Mouse (Mus musculus): ENCODE results near the gene Fscn3.

The Fscn3 gene

DNA sequence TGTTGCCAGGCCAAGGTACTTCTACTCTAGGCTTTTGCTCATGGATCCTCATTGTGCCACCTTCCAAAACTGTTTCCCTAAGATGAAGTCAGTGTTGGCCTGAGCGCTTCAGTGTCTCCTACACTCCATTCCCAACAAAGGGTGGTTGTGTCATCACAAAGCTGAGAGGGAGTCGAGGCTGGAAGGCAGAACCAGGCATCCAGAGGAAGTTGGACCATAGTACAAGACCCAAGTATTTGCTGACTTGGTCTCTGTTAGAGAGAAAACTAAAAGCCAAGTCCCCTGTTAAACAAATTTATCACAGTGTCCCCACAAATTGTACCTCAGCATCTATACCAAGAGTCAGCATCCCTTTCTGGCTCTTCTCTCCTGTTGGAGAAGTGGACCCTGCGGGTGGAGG is 701 bp downstream of the Fscn3 start, which contains the start of gene Gcc1:
Gene Gcc1 (minus strand): TSS at position 101 of the 400 bp plus-strand sequence.
- DNase-seq: no peak

DNA sequence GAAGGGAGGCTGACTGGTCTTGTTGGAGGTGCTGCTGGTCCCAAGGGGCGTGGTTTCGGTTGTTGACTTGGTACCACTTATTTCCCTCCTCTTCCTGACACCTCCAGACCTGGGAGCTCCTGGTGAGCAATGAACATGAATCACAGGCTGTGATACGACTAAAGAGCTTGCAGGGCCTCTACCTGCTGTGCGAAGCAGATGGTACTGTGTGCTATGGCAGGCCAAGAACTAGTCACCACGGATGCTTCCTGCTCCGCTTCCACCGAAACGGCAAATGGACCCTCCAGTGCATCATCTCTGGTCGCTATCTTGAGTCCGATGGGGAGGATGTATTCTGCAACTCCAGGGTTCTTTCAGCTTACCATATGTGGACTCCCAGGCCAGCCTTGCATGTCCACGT is 2.3 kb downstream of the Fscn3 start:
- peak; percentile 58 for DNase-seq

DNA sequence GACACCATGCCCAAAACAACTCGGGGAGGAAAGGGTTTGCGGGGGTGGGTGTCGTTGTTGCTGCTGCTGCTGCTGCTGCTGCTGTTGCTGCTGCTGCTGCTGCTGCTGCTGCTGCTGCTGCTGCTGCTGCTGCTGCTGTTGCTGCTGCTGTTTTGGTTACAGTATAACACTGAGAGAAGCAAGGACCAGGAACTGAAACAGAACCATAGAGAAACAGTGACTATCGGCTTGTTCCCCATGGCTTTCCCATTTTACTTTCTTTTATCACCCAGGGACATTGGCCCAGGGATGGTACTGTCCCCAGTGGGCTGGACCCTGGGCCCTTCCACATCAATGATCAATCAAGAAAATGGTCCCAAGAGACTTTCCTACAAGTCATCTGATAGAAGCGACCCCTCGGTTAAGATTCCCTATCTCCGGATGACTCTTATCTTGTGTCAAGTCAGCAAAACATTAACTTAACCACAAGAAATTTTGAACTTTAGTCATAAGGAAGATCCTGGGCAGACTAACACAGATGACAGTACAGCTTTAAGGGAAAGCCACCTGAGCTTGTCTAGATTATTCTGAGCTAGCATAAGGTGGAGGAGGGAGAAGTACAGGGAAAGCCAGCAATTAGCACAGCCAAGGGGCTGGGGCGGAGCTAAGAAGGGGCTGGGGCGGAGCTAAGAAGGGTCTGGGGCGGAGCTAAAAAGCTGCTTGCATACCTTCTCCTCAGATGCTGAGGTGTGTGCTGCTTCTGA is 3.4 kb downstream of the Fscn3 start:
- DNase-seq: peak; percentile 18

DNA sequence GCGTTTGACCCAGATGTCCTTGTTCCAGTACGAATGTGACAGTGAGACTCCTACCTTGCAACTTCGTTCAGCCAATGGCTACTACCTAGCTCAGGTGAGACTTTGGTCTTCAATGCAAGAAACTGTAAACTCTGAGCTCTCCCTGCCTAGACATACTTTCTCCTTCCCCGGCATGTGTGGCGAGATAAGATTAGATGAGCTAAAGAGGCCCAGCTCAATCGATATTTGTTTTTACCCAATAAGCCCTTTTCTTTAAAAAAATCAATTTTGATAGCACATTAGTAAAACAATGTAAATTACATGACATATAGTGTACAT is 3.9 kb downstream of the Fscn3 start:
- DNase-seq: no peak

DNA sequence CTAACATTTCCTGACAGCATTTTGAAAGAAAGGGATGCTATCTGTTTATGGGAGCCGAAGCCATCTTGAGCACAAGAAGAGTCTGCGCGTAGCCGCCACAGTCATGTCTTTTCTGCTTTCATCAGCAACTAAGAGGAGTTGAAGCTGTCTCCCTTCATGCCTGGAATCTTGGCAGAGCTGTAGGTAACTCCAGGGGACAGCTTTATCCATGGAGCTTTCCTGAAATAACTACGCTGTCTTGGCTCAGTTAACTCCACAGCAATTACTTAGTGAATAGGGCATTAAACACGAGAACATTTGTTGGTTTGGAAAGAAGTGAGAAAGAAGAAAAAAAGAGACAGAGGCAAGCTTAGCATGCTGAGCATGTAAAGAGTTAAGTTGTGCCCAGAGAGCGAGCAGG is 20.3 kb downstream of the Fscn3 start:
- no peak for DNase-seq

DNA sequence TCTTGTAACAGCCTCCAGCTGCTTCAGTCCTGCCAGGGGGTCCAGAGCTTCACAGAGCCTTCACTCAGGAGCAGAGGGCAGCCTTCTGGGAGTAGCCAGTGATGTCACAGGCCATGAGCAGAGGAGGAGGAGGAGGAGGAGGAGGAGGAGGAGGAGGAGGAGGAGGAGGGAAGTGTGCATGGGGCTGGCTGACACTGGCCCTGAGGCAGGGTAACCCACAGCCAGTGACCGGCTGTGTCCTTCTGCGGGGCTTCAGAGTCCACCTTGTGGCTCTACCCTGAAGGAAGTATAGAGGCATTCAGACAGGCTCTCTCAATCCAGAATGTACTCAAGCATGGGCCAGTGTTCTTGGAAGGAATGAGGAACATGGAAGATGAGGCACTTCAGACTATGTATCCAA is 21.7 kb downstream of the Fscn3 start, which contains the start of gene Pax4:
Gene Pax4 (minus strand): TSS at position 101 of the 400 bp plus-strand sequence.
- no peak for DNase-seq

DNA sequence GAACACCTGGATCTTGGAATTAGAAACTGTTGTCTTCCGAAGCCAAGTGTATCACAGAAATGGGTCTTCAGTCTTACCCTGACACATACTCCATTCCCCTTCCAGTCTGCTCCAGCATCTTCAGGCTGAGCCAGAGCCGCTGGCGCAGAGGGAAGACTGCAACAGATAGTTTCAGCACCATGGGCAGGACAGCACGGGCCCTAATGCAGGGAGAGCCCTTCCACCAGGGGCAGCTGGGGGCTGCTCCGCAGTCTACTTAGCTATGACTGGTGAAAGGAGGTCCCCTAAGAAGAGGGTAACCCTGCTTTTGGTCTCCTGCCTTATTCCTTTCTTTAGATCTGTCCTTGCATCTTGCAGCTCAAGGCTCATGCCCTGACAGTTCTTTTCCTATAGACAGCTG is 22.9 kb downstream of the Fscn3 start:
- DNase-seq: no peak

DNA sequence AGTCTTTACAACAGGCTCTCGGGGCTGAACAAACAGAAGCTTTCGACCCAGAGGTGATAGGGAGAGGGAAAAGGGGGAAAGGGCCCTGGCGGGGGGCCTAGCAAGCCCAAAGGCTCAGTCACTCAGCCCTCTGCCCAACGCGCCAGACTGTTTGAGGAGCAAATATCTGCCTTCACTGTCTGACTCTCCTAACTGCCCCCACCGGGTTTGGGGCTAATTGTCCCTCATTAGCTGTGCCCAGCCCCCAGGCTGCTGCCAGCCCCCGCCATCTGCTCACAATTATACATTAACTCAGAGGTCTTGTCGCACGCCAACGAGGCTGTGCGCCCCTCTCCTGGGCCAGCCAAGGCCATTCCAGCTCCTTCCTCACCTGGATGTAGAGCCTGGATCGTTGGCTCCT is 23.4 kb downstream of the Fscn3 start:
- no peak for DNase-seq

DNA sequence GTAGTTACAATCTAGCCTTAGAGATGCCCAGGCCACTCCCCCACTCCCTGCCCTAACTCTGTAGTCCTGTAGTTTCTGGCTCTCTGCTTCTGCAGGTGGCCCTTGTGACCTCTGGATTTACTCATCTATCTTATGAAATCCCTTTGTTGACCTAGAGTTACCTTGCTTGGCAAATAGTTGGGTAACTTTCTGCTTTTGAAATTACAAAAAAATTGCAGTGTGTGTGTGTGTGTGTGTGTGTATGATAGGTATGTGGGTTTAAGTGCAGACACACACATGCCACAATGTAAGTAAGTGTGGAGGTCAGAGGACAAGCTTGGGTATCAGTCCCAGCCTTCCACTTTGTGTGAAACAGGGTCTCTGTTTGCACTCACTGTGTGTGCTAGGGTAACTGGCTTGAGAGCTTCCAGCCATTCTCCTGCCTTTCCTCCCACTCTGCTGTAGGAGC is 31.7 kb downstream of the Fscn3 start:
- no peak for DNase-seq

DNA sequence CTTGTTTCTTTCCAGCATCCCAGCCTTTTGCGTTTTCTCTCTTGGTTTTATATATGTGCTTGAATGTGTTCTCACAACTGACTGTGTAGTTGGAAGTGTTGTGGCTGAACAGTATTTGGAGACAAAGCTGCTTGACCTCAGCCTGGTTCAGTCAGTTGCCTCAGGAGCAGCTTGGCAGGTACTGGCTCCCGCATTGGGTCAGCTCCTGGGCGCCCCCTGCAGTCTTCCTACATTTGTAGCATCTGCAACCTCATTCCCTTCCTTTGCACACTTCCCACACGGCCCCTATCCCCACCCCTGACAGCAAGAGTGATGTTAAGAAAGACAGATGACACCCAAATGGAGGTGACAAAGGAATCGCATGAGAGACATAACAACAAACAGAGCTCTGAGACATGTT is 32.9 kb downstream of the Fscn3 start:
- DNase-seq: peak; percentile 82

DNA sequence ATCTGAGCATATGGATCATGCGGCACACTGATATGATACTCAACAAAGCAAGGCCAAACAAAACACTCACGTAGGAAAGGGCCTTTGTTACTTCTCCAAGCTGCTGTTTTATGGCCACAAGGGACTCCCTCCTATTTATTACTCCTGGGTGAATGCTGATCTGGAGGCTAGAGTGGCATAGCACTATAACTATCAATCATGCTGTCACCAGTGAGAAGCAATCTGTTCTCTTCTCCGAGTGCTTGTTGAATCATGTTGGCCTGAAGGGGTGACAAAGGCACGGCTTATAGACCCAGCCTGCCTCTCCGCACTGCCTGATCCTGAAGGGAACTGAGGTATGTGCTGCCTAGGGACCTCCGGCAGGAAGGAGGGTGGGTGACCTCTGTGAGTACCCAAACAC is 37.0 kb downstream of the Fscn3 start:
- no peak for DNase-seq

DNA sequence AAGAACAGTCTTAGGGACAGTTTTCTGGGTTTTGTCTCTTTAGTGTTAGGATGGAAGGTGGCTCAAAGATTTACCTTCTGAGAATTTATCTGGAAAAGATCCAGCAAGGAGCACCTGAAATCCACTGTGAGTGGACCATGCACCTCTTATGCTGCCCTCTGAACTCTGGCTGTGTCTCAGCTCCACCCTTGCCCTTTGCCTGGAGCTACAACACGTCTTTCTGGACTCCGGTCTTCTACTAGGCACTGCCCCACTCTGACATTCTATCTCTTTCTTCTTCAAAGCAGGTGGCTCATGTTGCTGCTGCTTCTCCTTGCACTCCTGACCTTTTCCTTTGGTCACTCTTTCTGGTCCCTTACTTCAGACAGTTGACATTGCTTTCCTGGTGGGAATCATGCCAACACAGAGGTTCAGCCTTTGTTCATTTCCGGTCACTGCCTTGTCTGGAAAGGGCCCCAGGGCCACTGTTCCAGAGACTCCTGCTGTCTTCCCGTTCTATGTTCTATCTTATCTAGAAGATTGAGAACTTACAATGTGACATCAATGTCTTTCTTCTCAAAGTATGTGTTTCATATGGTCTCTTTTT is 42.5 kb downstream of the Fscn3 start:
- no peak for DNase-seq

DNA sequence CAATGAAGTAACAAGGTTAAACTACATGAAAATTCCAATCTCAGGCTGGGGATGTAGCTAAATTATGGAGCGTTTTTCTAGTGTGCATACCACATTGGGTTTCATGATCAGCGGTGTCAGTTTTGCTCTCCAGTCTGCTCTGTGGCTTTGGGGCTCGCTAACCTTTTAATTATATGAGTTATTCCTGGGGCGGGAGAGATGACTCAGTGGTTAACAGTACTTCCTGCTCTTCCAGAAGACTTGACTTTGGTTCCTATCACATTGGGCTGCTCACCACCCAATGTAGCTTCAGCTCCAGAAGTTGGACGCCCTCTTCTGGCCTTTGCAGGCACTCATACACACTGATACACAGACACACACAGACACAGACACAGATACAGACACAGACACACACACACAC is 43.0 kb downstream of the Fscn3 start:
- no peak for DNase-seq

DNA sequence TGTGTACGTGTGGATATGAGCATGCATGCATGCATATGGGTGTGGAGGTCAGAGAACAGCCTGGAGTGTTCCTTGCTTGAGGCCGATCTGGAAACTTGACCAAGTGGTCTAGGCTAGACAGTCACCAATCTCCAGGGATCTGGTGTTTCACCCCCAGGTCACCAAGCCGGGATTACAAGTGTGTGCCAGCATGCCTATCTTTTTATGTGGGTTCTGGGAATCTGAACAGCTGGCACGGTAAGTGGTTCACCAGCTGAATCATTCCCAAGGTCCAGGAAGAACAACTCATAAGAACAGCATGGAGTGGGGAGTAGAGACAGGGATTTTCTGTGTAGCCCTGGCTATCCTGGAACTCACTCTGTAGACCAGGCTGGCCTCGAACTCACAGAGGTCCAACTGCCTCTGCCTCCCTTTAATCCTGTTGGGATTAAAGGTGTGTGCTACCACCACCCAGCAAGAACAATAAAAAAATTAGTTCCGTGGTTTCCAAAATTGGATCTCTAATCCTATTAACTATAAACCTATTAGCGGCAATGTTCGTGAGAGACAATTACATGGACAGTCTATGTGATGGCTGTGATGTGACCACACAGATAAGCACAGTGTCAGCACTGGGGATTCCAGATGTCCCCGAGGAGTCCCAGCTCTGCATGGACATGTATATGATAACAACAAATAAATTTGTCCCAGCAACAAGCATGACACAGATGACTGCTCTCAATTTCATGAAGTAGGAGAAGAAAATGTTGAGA is 43.9 kb downstream of the Fscn3 start:
- no peak for DNase-seq

DNA sequence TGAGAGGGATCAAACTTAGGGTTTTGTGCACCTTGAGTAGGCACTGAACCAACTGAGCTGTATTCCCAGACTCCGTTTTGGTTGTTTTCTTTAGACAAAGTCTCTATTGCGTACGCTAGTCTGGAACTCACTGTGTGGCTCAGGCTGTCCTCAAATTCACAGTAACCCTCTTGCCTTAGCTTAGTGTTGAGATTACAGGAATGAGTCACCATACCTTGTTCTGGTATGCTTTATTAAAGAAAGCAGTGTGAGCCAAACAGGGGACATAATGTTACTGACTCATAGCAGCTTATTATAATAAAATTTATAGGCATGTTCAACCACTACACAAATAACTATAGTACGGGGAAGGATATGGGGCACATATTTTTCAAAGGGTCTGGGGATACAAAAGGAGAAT is 46.6 kb downstream of the Fscn3 start:
- no peak for DNase-seq

DNA sequence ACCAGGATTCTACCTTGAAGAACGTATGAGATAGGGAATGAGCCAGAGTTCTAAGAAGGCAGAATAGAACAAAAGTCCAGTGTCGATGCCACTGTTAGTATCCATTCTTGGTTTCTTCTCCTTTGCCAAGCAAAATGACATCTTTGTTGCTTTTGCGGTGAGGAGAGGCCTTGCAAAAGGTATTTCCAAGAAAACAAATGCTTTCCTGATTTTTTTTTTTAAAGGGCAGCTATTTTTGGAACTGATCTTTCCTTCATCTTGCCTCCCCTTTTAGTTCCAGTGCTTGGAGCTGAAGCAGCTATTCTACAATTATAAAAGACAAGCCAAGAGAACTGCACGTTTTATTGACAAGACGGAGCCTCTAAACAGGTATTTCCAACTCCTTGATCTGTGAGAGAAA is 47.2 kb downstream of the Fscn3 start, which contains the start of gene Snd1:
Gene Snd1 (plus strand): TSS at position 301 of the 400 bp plus-strand sequence.
- no peak for DNase-seq

DNA sequence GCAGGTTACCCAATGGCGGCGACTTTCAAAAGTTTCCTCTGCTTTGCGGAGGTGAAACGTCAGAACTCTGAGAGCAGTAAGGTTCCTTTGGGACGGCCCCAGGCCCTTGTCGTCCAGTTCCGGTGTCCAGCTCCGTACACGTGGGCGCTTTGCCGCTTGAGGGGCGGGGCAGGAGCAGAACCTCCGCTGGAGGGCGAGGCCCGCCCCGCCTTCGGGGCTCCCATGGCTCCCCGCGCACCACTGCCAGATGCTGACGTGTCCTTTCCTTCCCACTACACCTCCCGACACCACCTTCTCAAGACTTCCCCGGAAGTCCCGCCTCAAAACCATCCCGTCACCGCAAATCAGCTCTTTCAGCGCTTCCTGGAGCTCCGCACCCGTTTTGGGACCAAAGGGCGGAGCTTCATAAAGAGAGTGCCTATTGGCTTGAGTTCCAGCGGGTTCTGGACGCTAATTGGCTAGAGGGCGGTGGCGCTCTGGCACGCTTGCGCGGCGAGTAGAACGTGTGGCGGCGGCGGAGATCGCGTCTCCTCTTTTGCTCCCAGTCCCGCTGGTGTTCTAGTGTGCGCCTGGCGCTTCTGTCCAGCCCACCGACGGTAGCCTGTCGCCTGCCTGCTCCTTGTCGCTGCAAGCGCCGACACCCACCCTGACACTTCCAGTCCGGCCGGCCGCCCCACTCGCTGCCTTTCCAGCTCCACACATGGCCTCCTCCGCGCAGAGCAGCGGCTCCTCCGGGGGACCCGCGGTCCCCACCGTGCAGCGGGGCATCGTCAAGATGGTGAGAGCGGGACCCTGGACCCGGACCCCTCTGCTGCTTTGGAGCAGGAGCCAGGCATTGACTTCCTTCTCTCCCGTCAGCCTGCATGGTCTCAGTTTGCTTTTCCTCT is 52.5 kb downstream of the Fscn3 start:
- DNase-seq: peak; percentile 99

DNA sequence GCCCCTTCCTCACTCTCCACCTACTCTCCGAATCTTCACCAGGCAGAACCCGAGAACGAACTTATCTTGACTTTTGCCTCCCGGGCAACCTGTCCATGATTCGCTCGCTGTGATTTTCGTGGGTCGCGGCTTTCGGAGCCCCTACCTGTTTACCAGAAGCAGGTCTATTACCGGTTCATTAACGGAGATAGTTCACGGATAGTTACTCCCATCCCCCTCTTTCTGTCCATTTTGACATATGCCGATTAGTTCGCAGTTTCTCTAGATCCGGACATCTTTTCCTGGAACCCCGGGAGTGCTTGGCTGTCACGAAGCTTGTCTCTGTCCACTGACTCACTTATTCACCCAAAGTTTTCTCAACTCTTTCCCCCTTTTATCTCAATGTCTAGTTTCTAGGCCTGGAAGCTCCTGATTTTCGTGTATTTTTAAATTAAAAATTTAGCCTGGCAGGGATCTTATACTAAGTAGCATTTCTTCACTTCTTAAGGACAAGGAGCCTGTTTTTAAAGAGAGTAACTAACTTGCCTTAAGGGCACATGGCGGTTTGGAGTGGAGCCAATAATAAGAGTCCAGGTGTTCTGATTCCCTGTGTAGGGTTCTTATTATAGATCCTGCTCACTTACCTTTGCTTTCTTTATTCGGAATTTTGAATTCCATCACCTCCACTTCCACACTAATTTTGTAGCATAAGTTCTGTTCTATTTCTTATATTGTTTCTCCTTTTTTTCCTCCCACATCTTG is 53.3 kb downstream of the Fscn3 start:
- peak; percentile 53 for DNase-seq

DNA sequence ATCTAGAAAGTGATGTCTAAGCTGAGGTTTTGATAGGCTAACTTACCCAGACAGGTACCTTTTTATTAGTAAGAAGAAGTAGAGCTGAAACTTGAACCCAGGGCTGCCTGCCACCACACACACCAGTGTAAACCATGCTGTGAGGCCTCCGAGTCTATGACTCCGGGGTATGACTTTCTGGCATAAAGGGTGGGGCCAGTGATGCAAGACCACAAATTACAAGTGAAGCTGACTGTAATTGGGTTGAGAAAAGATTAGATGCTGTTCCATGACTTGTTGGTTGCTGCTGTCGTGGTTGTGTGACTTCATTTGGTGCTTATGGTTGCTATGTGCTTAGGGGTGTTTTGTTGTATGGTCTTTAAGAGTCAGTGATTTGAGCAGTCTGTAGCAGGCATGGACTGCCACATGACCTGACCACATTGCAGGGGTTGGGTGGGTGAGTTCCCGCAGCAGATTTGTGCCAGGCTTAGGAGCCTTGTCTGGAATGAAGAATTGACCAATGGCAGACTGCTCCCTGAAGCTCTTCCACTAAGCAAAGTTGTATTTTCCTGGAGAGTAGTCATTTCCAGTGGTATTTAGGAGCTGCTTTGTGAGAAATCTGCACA is 55.2 kb downstream of the Fscn3 start:
- no peak for DNase-seq

DNA sequence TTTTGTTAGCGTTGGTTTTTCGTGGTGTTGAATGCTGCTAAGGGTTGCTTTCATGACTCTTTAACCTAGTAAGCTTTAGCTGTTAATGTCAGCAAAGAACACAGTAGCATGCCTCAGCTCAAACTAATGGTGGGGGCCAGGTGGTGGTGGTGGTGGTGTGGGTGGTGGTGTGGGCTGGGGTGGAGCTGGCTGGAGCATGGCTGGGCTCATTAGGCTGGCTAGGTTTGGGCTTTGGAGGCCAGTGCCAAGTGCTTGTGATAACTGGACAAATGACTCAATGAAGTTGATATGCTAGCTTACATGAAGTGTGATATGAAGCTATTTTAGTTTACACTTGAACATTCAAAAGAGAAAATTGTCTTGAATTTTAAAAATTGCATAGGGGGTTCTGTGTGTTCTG is 58.4 kb downstream of the Fscn3 start:
- no peak for DNase-seq

DNA sequence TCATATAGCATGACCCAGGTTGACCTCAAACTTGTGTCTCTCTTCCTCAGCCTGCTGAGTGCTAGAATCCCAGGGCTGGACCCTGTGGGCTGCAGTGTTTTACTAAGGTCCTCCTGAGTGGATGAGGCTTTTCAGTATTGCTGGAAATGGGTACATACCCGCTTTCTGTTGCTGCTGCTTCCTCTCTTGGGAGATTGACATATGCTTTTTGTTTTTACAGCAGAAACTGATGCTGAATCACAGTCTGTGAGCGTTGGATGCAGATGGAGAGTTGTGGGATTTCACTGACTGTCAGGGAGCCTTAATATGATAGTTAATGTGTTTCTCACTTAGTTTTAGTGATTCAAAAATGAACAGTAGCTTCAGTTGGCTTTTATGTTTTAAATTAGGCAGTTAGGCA is 58.9 kb downstream of the Fscn3 start:
- no peak for DNase-seq

DNA sequence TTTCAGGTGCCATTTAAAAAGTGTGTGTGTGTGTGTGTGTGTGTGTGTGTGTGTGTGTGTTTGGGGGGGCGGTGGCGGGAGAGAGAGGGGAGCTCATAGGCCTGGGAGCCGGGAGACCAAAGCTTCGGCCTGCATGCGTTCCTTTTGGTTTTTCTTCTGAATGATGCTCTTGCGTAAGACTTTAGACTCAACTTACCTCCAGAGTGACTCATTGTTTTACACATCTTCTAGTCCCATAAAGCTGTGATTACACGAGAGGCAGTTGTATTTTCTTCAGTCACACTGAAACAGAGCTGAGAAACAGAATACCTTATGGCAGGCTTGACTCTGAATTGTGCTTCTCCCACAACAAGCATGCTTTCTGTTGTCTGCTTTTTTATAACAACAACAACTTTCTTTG is 59.3 kb downstream of the Fscn3 start:
- DNase-seq: no peak

Data from cerebellum, adult 9-10 months (tissue).